Mouse (Mus musculus) kidney, adult 2 months (tissue): ENCODE results near the gene Ebf4. TPM values are rescaled to one million over a fixed set of nuclear protein-coding genes. Genes with fewer than 3 reads are reported as not detected.

ENCODE experiments used
- DNase-seq: peaks from one replicate; pipeline ENCODE4 v3.0.0; 2021
- H3K27ac ChIP-seq: fragments of 200-500 bp; 2 replicates; pipeline ENCODE4 v1.5.1; 2012; ENCODE audit warnings: low read depth, low read length, control low read depth, inconsistent platforms; ENCODE audit not compliant: insufficient read depth
- H3K27me3 ChIP-seq: fragments of 200-500 bp; replicated peaks from 2 replicates; pipeline ENCODE4 v1.6.1; 2012; ENCODE audit warnings: mild to moderate bottlenecking, moderate library complexity, low read length, inconsistent platforms; ENCODE audit not compliant: control insufficient read depth, insufficient read depth
- H3K36me3 ChIP-seq: fragments of 200-500 bp; 2 replicates; pipeline ENCODE4 v1.6.1; 2012; ENCODE audit warnings: mild to moderate bottlenecking, moderate library complexity, low read length, inconsistent platforms; ENCODE audit not compliant: control insufficient read depth, insufficient read depth
- H3K4me1 ChIP-seq: fragments of 200-500 bp; 2 replicates; pipeline ENCODE4 v1.6.1; 2011; ENCODE audit warnings: low read length; ENCODE audit not compliant: control insufficient read depth, insufficient read depth
- H3K4me3 ChIP-seq: fragments of 200-500 bp; 2 replicates; pipeline ENCODE4 v1.5.1; 2011; ENCODE audit warnings: mild to moderate bottlenecking, low read depth, low read length, control low read depth; ENCODE audit not compliant: insufficient read depth
- CTCF ChIP-seq: fragments of 200-500 bp; conservative IDR thresholded peaks from 2 replicates; pipeline ENCODE4 v1.5.1; 2011; ENCODE audit warnings: low read depth, mild to moderate bottlenecking, control low read depth, low read length, moderate library complexity, mixed read lengths; ENCODE audit not compliant: insufficient read depth, insufficient read length
- POLR2A ChIP-seq: fragments of 200-500 bp; IDR thresholded peaks from one replicate; pipeline ENCODE4 v1.6.1; 2011; ENCODE audit warnings: low read depth, low read length, control low read depth
- WGBS: fragments of 180-500 bp; shearing (Covaris S2); methylation state at CpG from one replicate; pipeline ENCODE4 v1.1.7; 2018; 5-methylcytosine and 5-hydroxymethylcytosine counted together
- polyA plus RNA-seq: library from polyadenylated mRNA; depleted of rRNA; stranded (reverse); fragments of >200 nt; gene quantifications from 2 replicates; pipeline ENCODE4 v1.2.3, GENCODE M21; 2012; rRNA removed

Ebf4 gene
- 1.8 and 2.0 TPM in 2 replicates for polyA plus RNA-seq

DNA sequence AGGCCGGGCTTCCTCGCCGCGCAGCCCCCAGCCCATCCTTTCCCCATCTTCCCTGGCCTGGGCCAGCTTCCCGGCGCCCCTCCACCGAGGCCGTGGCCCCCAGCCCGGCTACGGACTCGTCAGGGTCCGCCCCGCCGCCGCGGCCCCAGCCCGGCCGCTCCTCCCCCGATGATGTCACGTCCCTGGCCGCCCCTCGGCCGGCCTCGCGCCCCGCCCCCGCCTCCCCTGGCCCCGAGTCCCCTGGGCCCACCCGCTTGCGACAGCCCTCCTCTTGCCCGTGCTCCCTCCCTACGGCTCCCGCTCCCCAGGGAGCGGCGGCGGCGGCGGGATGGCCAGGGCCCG lies at the start of gene Ebf4:
TSS of gene Ebf4 (plus strand) at position 234 of the 342 bp plus-strand sequence.
- H3K27ac ChIP-seq: no peak within 1 kb of the TSS
- no peaks in the 10 kb centered on the region for H3K4me1 ChIP-seq
- DNase-seq: peak; percentile 45
- H3K36me3 ChIP-seq: no peaks in the 10 kb centered on the region
- peak within 1 kb of the TSS; percentile 44 for H3K4me3 ChIP-seq
- no peak for TF ChIP-seq CTCF
- H3K27me3 ChIP-seq: peaks cover 2% of the 10 kb centered on the region; the same call in 1 of the 2 replicates
- 3% methylated on average over 27 of the region's 39 CpGs for WGBS

DNA sequence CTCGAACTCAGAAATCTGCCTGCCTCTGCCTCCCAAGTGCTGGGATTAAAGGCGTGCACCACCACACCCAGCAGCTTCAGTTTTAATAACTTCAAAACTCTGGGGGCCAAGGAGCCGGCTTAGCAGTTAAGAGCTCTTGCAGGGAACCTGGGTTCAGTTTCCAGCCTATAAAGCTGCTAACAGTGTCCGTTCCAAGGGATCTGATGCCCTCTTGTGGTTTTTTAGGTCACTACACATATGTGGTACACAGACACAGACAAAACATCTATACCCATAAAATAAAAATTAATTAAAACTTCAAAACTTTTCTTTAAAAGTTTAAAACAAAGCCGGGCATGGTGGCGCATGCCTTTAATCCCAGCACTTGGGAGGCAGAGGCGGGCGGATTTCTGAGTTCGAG lies 48.1 kb upstream of the Ebf4 start:
- Histone ChIP-seq H3K27me3 (no peaks in the 10 kb centered on the region), H3K27ac (no peak overlapping the region), H3K4me1 (no peaks in the 10 kb centered on the region), H3K4me3 (no peak overlapping the region), H3K36me3 (no peaks in the 10 kb centered on the region)
- WGBS: 53% methylated on average over 9 of the region's 9 CpGs
- peak; percentile 49 for DNase-seq
- no peak for TF ChIP-seq POLR2A
- TF ChIP-seq CTCF: peak; percentile 25

DNA sequence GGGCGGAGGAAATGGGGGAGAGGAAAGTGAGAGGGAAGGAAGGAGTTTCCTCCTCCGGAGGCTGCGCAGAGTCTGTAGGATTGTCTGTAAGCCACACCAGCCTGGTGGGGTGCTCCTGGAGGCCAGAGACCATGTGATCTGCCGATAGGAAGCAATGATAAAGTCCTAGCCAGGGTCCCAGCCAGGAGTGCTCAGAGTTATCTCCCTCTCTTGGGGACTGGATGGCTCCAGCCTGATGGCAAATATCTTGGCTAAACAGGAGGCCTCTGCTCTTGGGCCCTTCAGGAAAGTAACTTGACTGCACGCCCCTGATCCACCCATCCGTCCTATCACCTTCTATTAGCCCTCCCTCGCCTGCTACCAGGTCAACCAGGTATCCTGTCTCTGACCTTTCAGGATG lies 46.7 kb upstream of the Ebf4 start:
- no peaks in the 10 kb centered on the region for H3K4me1 ChIP-seq
- no peak for DNase-seq
- no peak for TF ChIP-seq CTCF
- TF ChIP-seq POLR2A: no peak
- H3K4me3 ChIP-seq: no peak overlapping the region
- WGBS: 67% methylated on average over 7 of the region's 7 CpGs
- H3K27me3 ChIP-seq: no peaks in the 10 kb centered on the region
- no peak overlapping the region for H3K27ac ChIP-seq
- H3K36me3 ChIP-seq: no peaks in the 10 kb centered on the region

DNA sequence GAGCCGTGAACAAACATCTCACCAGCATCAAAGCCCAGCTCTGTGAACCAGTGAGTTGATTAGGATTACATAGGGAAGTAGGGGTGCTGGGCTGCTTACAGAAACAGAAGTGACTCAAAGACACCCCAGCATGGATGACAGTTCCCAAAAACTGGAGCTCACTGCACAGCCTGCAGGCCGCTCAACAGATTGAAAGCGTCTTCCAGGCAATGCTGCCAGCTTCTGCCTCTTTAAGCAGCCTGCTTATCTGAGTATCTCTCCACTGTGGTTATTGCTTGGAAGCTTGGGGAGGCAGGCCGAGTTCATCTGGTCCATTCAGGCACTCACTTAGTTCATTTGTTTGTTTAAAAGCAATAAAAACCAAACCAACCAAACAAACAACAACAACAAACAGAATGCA lies 38.2 kb upstream of the Ebf4 start:
- no peaks in the 10 kb centered on the region for H3K27me3 ChIP-seq
- DNase-seq: no peak
- H3K4me3 ChIP-seq: no peak overlapping the region
- TF ChIP-seq CTCF: no peak
- TF ChIP-seq POLR2A: no peak
- 82% methylated on average over 4 of the region's 4 CpGs for WGBS
- H3K4me1 ChIP-seq: no peaks in the 10 kb centered on the region
- no peaks in the 10 kb centered on the region for H3K36me3 ChIP-seq
- H3K27ac ChIP-seq: no peak overlapping the region

DNA sequence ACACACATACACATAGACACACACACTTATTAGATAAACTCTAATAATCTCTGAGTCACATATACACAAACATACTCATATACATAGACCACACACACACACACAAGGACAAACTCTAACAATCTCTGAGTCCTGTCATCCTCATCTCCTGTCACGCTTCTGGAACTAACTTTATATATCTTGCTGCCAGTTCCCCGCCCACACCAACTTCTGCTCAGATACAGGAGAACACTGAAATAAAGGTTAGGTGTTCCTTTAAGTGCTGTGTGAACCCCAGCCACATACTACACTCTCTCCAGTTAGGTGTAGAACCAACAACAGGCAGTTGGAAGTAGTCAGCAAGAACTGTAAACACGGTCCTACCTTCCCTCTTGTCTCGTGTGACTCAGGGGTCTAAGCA lies 34.1 kb upstream of the Ebf4 start:
- Histone ChIP-seq H3K27me3 (no peaks in the 10 kb centered on the region), H3K4me1 (no peaks in the 10 kb centered on the region), H3K36me3 (no peaks in the 10 kb centered on the region), H3K4me3 (no peak overlapping the region), H3K27ac (no peak overlapping the region)
- DNase-seq: no peak
- TF ChIP-seq CTCF (no peak), POLR2A (no peak)
- WGBS: 75% methylated on average over 4 of the region's 4 CpGs

DNA sequence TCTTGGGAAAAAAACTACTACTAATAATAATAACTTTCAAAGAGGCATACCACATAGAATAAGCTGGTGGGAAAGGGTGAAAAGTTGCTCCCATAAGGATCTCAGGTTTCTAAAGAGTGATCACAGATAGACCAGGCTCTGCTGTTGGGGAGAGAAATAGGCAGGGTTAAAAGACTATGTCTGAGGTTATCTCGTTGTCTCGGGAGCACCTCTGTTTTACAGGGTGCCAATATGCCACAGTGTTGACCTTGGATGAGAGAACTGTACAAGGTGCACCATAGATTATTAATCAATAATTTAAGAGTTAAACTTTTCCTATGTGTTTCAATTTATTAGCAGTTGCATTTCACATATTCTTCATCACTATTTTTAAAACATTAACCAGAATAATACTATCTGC lies 33.1 kb upstream of the Ebf4 start:
- H3K4me1 ChIP-seq: no peaks in the 10 kb centered on the region
- 81% methylated on average over 2 of the region's 2 CpGs for WGBS
- DNase-seq: no peak

DNA sequence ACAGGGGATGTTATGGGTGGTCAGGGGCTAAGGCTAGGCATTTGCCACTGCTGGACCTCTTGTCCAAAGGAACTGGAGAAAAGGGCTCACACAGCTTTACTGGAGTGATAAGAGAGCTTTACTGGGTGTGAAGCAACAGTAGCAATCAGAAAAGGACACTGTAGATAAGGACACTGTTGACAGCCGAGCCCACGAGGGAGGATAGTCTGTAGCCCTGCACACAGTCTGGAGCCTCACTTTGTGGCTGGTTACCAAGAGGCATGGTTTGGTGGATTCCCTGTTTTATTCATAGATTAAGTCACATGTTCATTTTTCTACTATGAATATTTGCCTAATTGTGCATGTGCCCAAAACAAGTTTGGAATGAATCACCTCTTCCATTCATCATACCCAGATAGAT lies 32.6 kb upstream of the Ebf4 start:
- 78% methylated on average over 2 of the region's 2 CpGs for WGBS
- no peaks in the 10 kb centered on the region for H3K27me3 ChIP-seq
- H3K4me3 ChIP-seq: no peak overlapping the region
- no peaks in the 10 kb centered on the region for H3K36me3 ChIP-seq
- no peaks in the 10 kb centered on the region for H3K4me1 ChIP-seq
- H3K27ac ChIP-seq: no peak overlapping the region
- DNase-seq: no peak
- TF ChIP-seq POLR2A (no peak), CTCF (no peak)

More for the DNA sequence above, 33.1 kb upstream of the Ebf4 start:
- Histone ChIP-seq H3K27me3 (no peaks in the 10 kb centered on the region), H3K4me3 (no peak overlapping the region), H3K27ac (no peak overlapping the region), H3K36me3 (no peaks in the 10 kb centered on the region)
- no peak for TF ChIP-seq POLR2A

DNA sequence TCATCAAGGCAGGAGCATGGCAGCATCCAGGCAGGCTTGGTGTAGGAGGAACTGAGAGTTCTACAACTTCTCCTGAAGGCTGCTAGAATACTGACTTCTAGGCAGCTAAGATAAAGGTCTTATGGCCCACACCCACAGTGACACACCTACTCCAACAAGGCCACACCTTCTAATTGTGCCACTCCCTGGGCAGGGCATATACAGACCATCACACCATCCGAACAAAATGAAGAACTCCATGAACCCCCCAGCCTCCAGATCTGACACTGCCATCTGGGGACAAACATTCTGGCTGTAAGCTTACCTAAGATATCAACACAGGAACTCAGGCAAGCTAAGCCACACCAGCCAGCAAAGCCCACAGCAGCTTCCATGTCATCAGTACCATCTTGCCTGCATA lies 29.4 kb upstream of the Ebf4 start:
- H3K4me1 ChIP-seq: no peaks in the 10 kb centered on the region
- TF ChIP-seq CTCF (no peak), POLR2A (no peak)
- no peaks in the 10 kb centered on the region for H3K36me3 ChIP-seq
- WGBS: 100% methylated on average over 1 of the region's 1 CpGs
- H3K27ac ChIP-seq: no peak overlapping the region
- H3K27me3 ChIP-seq: no peaks in the 10 kb centered on the region
- DNase-seq: no peak
- no peak overlapping the region for H3K4me3 ChIP-seq
